Mouse (Mus musculus) C2C12 (cell line): Measurements from ENCODE around the gene Tenm2. TPM values are rescaled to one million over a fixed set of nuclear protein-coding genes. Genes with fewer than 3 reads are reported as not detected.

Source experiments
- H3K27me3 ChIP-seq: one replicate; pipeline ENCODE4 v1.6.1; 2011; ENCODE audit not compliant: control insufficient read depth, insufficient read depth, insufficient read length
- H3K36me3 ChIP-seq: one replicate; pipeline ENCODE4 v1.6.1; 2011; ENCODE audit not compliant: control insufficient read depth, insufficient read depth
- H3K4me3 ChIP-seq: one replicate; pipeline ENCODE4 v1.5.1; 2011; ENCODE audit warnings: mild to moderate bottlenecking, control low read depth; ENCODE audit not compliant: poor library complexity, insufficient read depth, severe bottlenecking
- H3K79me2 ChIP-seq: one replicate; pipeline ENCODE4 v1.6.1; 2011; ENCODE audit not compliant: control insufficient read depth, insufficient read depth
- H3K79me3 ChIP-seq: one replicate; pipeline ENCODE4 v1.6.1; 2011; ENCODE audit warnings: low read depth, control low read depth
- H3ac ChIP-seq: one replicate; pipeline ENCODE3; 2011; ENCODE audit warnings: low read depth; ENCODE audit not compliant: control insufficient read depth, insufficient read length
- CEBPB ChIP-seq: IDR thresholded peaks from one replicate; pipeline ENCODE4 v1.6.1; 2011; ENCODE audit warnings: low read depth, mild to moderate bottlenecking, control low read depth, moderate library complexity
- CTCF ChIP-seq: IDR thresholded peaks from one replicate; pipeline ENCODE4 v1.5.1; 2011; ENCODE audit not compliant: control insufficient read depth, insufficient read depth, insufficient read length
- FOSL1 ChIP-seq: IDR thresholded peaks from one replicate; pipeline ENCODE4 v1.8.0; 2011; ENCODE audit warnings: mild to moderate bottlenecking, low read length; ENCODE audit not compliant: poor library complexity, insufficient read depth, severe bottlenecking
- MAX ChIP-seq: IDR thresholded peaks from one replicate; pipeline ENCODE4 v1.6.1; 2011; ENCODE audit warnings: mild to moderate bottlenecking, control low read depth
- MYOD1 ChIP-seq: IDR thresholded peaks from one replicate; pipeline ENCODE4 v1.6.1; 2011; ENCODE audit warnings: low read depth; ENCODE audit not compliant: control insufficient read depth, insufficient read length
- MYOG ChIP-seq: IDR thresholded peaks from one replicate; pipeline ENCODE4 v1.6.1; 2011; ENCODE audit not compliant: control insufficient read depth, insufficient read length; ENCODE audit errors: extremely low read depth
- USF1 ChIP-seq: IDR thresholded peaks from one replicate; pipeline ENCODE4 v1.6.1; 2011; ENCODE audit warnings: low read depth, mild to moderate bottlenecking, control low read depth, moderate library complexity
- polyA plus RNA-seq: library from polyadenylated mRNA; unstranded; fragments of >200 nt; fragmentation: generic; extraction: Trizol; gene quantifications from one replicate; pipeline ENCODE4 v1.2.1, GENCODE M21; 2012; ENCODE audit warnings: missing spikeins

Tenm2 gene
- polyA plus RNA-seq, 1 experiment: not detected

GRCm38 (mm10) chr11:36362514-36362913 is 873.2 kb downstream of the Tenm2 start:
- H3K79me2 ChIP-seq: no peaks in the 10 kb centered on the region
- no peaks in the 10 kb centered on the region for H3K36me3 ChIP-seq
- no peak overlapping the region for H3ac ChIP-seq
- no peak overlapping the region for H3K4me3 ChIP-seq
- no peak for TF ChIP-seq CEBPB
- TF ChIP-seq MAX: no peak
- no peak for TF ChIP-seq CTCF
- no peak for TF ChIP-seq FOSL1
- TF ChIP-seq MYOD1: no peak
- TF ChIP-seq USF1: no peak
- no peak for TF ChIP-seq MYOG
- no peaks in the 10 kb centered on the region for H3K79me3 ChIP-seq
- H3K27me3 ChIP-seq: no peaks in the 10 kb centered on the region

- H3K27me3 ChIP-seq: no peaks in the 10 kb centered on the region
- TF ChIP-seq CEBPB (no peak), MAX (no peak), CTCF (no peak), MYOG (no peak), FOSL1 (no peak), USF1 (no peak), MYOD1 (no peak)
- no peaks in the 10 kb centered on the region for H3K79me2 ChIP-seq
- H3K79me3 ChIP-seq: no peaks in the 10 kb centered on the region
- no peak overlapping the region for H3K4me3 ChIP-seq
- H3K36me3 ChIP-seq: no peaks in the 10 kb centered on the region
- H3ac ChIP-seq: no peak overlapping the region
Measured at GRCm38 (mm10) chr11:36353252-36353651, 882.5 kb downstream of the Tenm2 start.

- Histone ChIP-seq H3ac (no peak overlapping the region), H3K79me3 (no peaks in the 10 kb centered on the region), H3K36me3 (no peaks in the 10 kb centered on the region), H3K79me2 (no peaks in the 10 kb centered on the region), H3K27me3 (no peaks in the 10 kb centered on the region), H3K4me3 (no peak overlapping the region)
- TF ChIP-seq CTCF: no peak
Measured at GRCm38 (mm10) chr11:36351752-36352151, 884.0 kb downstream of the Tenm2 start.

GRCm38 (mm10) chr11:36351341-36351740 is 884.4 kb downstream of the Tenm2 start:
- Histone ChIP-seq H3K4me3 (no peak overlapping the region), H3ac (no peak overlapping the region), H3K36me3 (no peaks in the 10 kb centered on the region), H3K79me3 (no peaks in the 10 kb centered on the region), H3K27me3 (no peaks in the 10 kb centered on the region), H3K79me2 (no peaks in the 10 kb centered on the region)
- no peak for TF ChIP-seq CEBPB
- no peak for TF ChIP-seq MAX
- TF ChIP-seq FOSL1: no peak
- TF ChIP-seq MYOG: no peak
- TF ChIP-seq USF1: no peak
- no peak for TF ChIP-seq CTCF
- TF ChIP-seq MYOD1: no peak

GRCm38 (mm10) chr11:36350264-36350663 is 885.5 kb downstream of the Tenm2 start:
- Histone ChIP-seq H3K36me3 (no peaks in the 10 kb centered on the region), H3ac (no peak overlapping the region), H3K79me2 (no peaks in the 10 kb centered on the region), H3K27me3 (no peaks in the 10 kb centered on the region), H3K4me3 (no peak overlapping the region), H3K79me3 (no peaks in the 10 kb centered on the region)
- TF ChIP-seq FOSL1 (no peak), USF1 (no peak), MAX (no peak), CTCF (no peak), MYOD1 (no peak), CEBPB (no peak), MYOG (no peak)

- TF ChIP-seq MYOD1 (no peak), CTCF (no peak), FOSL1 (no peak), MYOG (no peak), CEBPB (no peak), USF1 (no peak), MAX (no peak)
- H3K79me3 ChIP-seq: no peaks in the 10 kb centered on the region
- no peaks in the 10 kb centered on the region for H3K27me3 ChIP-seq
- no peak overlapping the region for H3K4me3 ChIP-seq
- H3ac ChIP-seq: no peak overlapping the region
- no peaks in the 10 kb centered on the region for H3K79me2 ChIP-seq
- no peaks in the 10 kb centered on the region for H3K36me3 ChIP-seq
Measured at GRCm38 (mm10) chr11:36349856-36350255, 885.9 kb downstream of the Tenm2 start.
